Mouse (Mus musculus): ENCODE data around the gene Stpg1. TPM values are rescaled to one million over a fixed set of nuclear protein-coding genes. Genes with fewer than 3 reads are reported as not detected.

The Stpg1 gene
- polyA plus RNA-seq, 1 experiment from 2014 or later: 0.65 TPM

GRCm38 (mm10) chr4:135486352-135486751 lies 8.2 kb upstream of the Stpg1 start:
- no peaks in the 10 kb centered on the region for H3K4me1 ChIP-seq (ENCODE audit: control insufficient read depth, insufficient read depth, low read length)
- H3K9me3 ChIP-seq (ENCODE audit: control insufficient read depth, low read length): no peaks in the 10 kb centered on the region
- ATAC-seq (ENCODE audit: low read depth) (no peak), DNase-seq (ENCODE audit: low spot score) (no peak)
- 0 out of 2 replicates have a peak, but pooled peaks cover 8% of the 10 kb centered on the region for H3K36me3 ChIP-seq (ENCODE audit: control insufficient read depth, insufficient read depth, low read length)
- H3K27ac ChIP-seq (replicated peaks; ENCODE audit: low read depth, low read length): no peak overlapping the region
- H3K27me3 ChIP-seq (replicated peaks; ENCODE audit: control insufficient read depth, insufficient read depth, low read length): no peaks in the 10 kb centered on the region
- 88% methylated on average over 11 of the region's 11 CpGs for WGBS
- no peak overlapping the region for H3K4me3 ChIP-seq (ENCODE audit: low read depth, low read length)
- no peak overlapping the region for H3K9ac ChIP-seq (ENCODE audit: low read depth, low read length)
- H3K4me2 ChIP-seq (ENCODE audit: low read depth, low read length): no peak overlapping the region

GRCm38 (mm10) chr4:135489256-135489655 lies 5.3 kb upstream of the Stpg1 start:
- WGBS: 88% methylated on average over 7 of the region's 7 CpGs
- DNase-seq (ENCODE audit: low spot score): no peak
- Histone ChIP-seq H3K4me3 (ENCODE audit: low read depth, low read length) (no peak overlapping the region), H3K27ac (replicated peaks; ENCODE audit: low read depth, low read length) (no peak overlapping the region), H3K4me2 (ENCODE audit: low read depth, low read length) (no peak overlapping the region), H3K36me3 (ENCODE audit: control insufficient read depth, insufficient read depth, low read length) (0 out of 2 replicates have a peak, but pooled peaks cover 8% of the 10 kb centered on the region), H3K9me3 (ENCODE audit: control insufficient read depth, low read length) (no peaks in the 10 kb centered on the region), H3K4me1 (ENCODE audit: control insufficient read depth, insufficient read depth, low read length) (no peaks in the 10 kb centered on the region), H3K27me3 (replicated peaks; ENCODE audit: control insufficient read depth, insufficient read depth, low read length) (no peaks in the 10 kb centered on the region), H3K9ac (ENCODE audit: low read depth, low read length) (no peak overlapping the region)
- ATAC-seq (ENCODE audit: low read depth): no peak

- WGBS: 42% methylated on average over 4 of the region's 4 CpGs
- H3K36me3 ChIP-seq (ENCODE audit: control insufficient read depth, insufficient read depth, low read length): 0 out of 2 replicates have a peak, but pooled peaks cover 8% of the 10 kb centered on the region
- no peaks in the 10 kb centered on the region for H3K4me1 ChIP-seq (ENCODE audit: control insufficient read depth, insufficient read depth, low read length)
- no peaks in the 10 kb centered on the region for H3K27me3 ChIP-seq (replicated peaks; ENCODE audit: control insufficient read depth, insufficient read depth, low read length)
- peak overlapping the region; percentile 72; the same call in 1 of the 2 replicates for H3K4me3 ChIP-seq (ENCODE audit: low read depth, low read length)
- DNase-seq (ENCODE audit: low spot score) (no peak), ATAC-seq (ENCODE audit: low read depth) (no peak)
- no peak overlapping the region for H3K27ac ChIP-seq (replicated peaks; ENCODE audit: low read depth, low read length)
- no peak overlapping the region for H3K9ac ChIP-seq (ENCODE audit: low read depth, low read length)
- no peaks in the 10 kb centered on the region for H3K9me3 ChIP-seq (ENCODE audit: control insufficient read depth, low read length)
- peak overlapping the region; percentile 90 for H3K4me2 ChIP-seq (ENCODE audit: low read depth, low read length)
These were observed 1.3 kb upstream of the Stpg1 start for GRCm38 (mm10) chr4:135493271-135493670.

- 2% methylated on average over 33 of the region's 33 CpGs for WGBS
- H3K27ac ChIP-seq (replicated peaks; ENCODE audit: low read depth, low read length): no peak overlapping the region
These were observed 684 bp upstream of the Stpg1 start for GRCm38 (mm10) chr4:135493691-135494520.

GRCm38 (mm10) chr4:135495397-135495791 lies 804 bp downstream of the Stpg1 start:
- Histone ChIP-seq H3K4me2 (ENCODE audit: low read depth, low read length) (peak overlapping the region; percentile 90), H3K4me3 (ENCODE audit: low read depth, low read length) (peak overlapping the region; percentile 72), H3K27me3 (replicated peaks; ENCODE audit: control insufficient read depth, insufficient read depth, low read length) (no peaks in the 10 kb centered on the region), H3K9me3 (ENCODE audit: control insufficient read depth, low read length) (0 out of 2 replicates have a peak, but pooled peaks cover 1% of the 10 kb centered on the region), H3K36me3 (ENCODE audit: control insufficient read depth, insufficient read depth, low read length) (0 out of 2 replicates have a peak, but pooled peaks cover 5% of the 10 kb centered on the region), H3K27ac (replicated peaks; ENCODE audit: low read depth, low read length) (no peak overlapping the region), H3K9ac (ENCODE audit: low read depth, low read length) (peak overlapping the region; percentile 60; the same call in 1 of the 2 replicates), H3K4me1 (ENCODE audit: control insufficient read depth, insufficient read depth, low read length) (no peaks in the 10 kb centered on the region)
- WGBS: 12% methylated on average over 9 of the region's 9 CpGs
- no peak for ATAC-seq (ENCODE audit: low read depth)
- DNase-seq (ENCODE audit: low spot score): no peak

More at GRCm38 (mm10) chr4:135493691-135494520, 684 bp upstream of the Stpg1 start:
- H3K9ac ChIP-seq (ENCODE audit: low read depth, low read length): peak overlapping the region; percentile 21
- no peaks in the 10 kb centered on the region for H3K4me1 ChIP-seq (ENCODE audit: control insufficient read depth, insufficient read depth, low read length)
- peak overlapping the region; percentile 72 for H3K4me3 ChIP-seq (ENCODE audit: low read depth, low read length)
- no peaks in the 10 kb centered on the region for H3K9me3 ChIP-seq (ENCODE audit: control insufficient read depth, low read length)
- DNase-seq (ENCODE audit: low spot score): peak; percentile 38
- peak overlapping the region; percentile 90 for H3K4me2 ChIP-seq (ENCODE audit: low read depth, low read length)
- 0 out of 2 replicates have a peak, but pooled peaks cover 8% of the 10 kb centered on the region for H3K36me3 ChIP-seq (ENCODE audit: control insufficient read depth, insufficient read depth, low read length)
- H3K27me3 ChIP-seq (replicated peaks; ENCODE audit: control insufficient read depth, insufficient read depth, low read length): no peaks in the 10 kb centered on the region
- ATAC-seq (ENCODE audit: low read depth): no peak

GRCm38 (mm10) chr4:135495810-135496209 lies 1.2 kb downstream of the Stpg1 start:
- H3K27ac ChIP-seq (replicated peaks; ENCODE audit: low read depth, low read length): no peak overlapping the region
- H3K9ac ChIP-seq (ENCODE audit: low read depth, low read length): no peak overlapping the region
- DNase-seq (ENCODE audit: low spot score): peak; percentile 35
- H3K27me3 ChIP-seq (replicated peaks; ENCODE audit: control insufficient read depth, insufficient read depth, low read length): no peaks in the 10 kb centered on the region
- 0 out of 2 replicates have a peak, but pooled peaks cover 2% of the 10 kb centered on the region for H3K36me3 ChIP-seq (ENCODE audit: control insufficient read depth, insufficient read depth, low read length)
- H3K4me3 ChIP-seq (ENCODE audit: low read depth, low read length): no peak overlapping the region
- 15% methylated on average over 18 of the region's 18 CpGs for WGBS
- peak overlapping the region; percentile 90; the same call in 1 of the 2 replicates for H3K4me2 ChIP-seq (ENCODE audit: low read depth, low read length)
- no peak for ATAC-seq (ENCODE audit: low read depth)
- H3K4me1 ChIP-seq (ENCODE audit: control insufficient read depth, insufficient read depth, low read length): no peaks in the 10 kb centered on the region
- H3K9me3 ChIP-seq (ENCODE audit: control insufficient read depth, low read length): 0 out of 2 replicates have a peak, but pooled peaks cover 5% of the 10 kb centered on the region

- H3K9me3 ChIP-seq (ENCODE audit: control insufficient read depth, low read length): 0 out of 2 replicates have a peak, but pooled peaks cover 5% of the 10 kb centered on the region
- H3K36me3 ChIP-seq (ENCODE audit: control insufficient read depth, insufficient read depth, low read length): no peaks in the 10 kb centered on the region
- H3K4me3 ChIP-seq (ENCODE audit: low read depth, low read length): no peak overlapping the region
- no peaks in the 10 kb centered on the region for H3K27me3 ChIP-seq (replicated peaks; ENCODE audit: control insufficient read depth, insufficient read depth, low read length)
- ATAC-seq (ENCODE audit: low read depth): no peak
- no peak overlapping the region for H3K4me2 ChIP-seq (ENCODE audit: low read depth, low read length)
- no peak overlapping the region for H3K27ac ChIP-seq (replicated peaks; ENCODE audit: low read depth, low read length)
- H3K9ac ChIP-seq (ENCODE audit: low read depth, low read length): no peak overlapping the region
- 85% methylated on average over 6 of the region's 6 CpGs for WGBS
- H3K4me1 ChIP-seq (ENCODE audit: control insufficient read depth, insufficient read depth, low read length): no peaks in the 10 kb centered on the region
- DNase-seq (ENCODE audit: low spot score): no peak
These were observed 3.5 kb downstream of the Stpg1 start for GRCm38 (mm10) chr4:135498136-135498535.

- DNase-seq (ENCODE audit: low spot score) (no peak), ATAC-seq (ENCODE audit: low read depth) (no peak)
- H3K4me1 ChIP-seq (ENCODE audit: control insufficient read depth, insufficient read depth, low read length): no peaks in the 10 kb centered on the region
- H3K9me3 ChIP-seq (ENCODE audit: control insufficient read depth, low read length): 0 out of 2 replicates have a peak, but pooled peaks cover 5% of the 10 kb centered on the region
- WGBS: 79% methylated on average over 3 of the region's 3 CpGs
- H3K27ac ChIP-seq (replicated peaks; ENCODE audit: low read depth, low read length): no peak overlapping the region
- H3K27me3 ChIP-seq (replicated peaks; ENCODE audit: control insufficient read depth, insufficient read depth, low read length): no peaks in the 10 kb centered on the region
- no peak overlapping the region for H3K9ac ChIP-seq (ENCODE audit: low read depth, low read length)
- H3K36me3 ChIP-seq (ENCODE audit: control insufficient read depth, insufficient read depth, low read length): no peaks in the 10 kb centered on the region
- H3K4me2 ChIP-seq (ENCODE audit: low read depth, low read length): no peak overlapping the region
- H3K4me3 ChIP-seq (ENCODE audit: low read depth, low read length): no peak overlapping the region
These were observed 5.2 kb downstream of the Stpg1 start for GRCm38 (mm10) chr4:135499831-135500230.
